Mouse (Mus musculus) ES-Bruce4 (cell line): ENCODE data around the gene Ptpro.

ENCODE experiments used
- CTCF ChIP-seq: IDR thresholded peaks from one replicate; pipeline ENCODE4 v1.8.1; 2011; ENCODE audit warnings: low read depth, low read length
- EP300 ChIP-seq: IDR thresholded peaks from 2 replicates; pipeline ENCODE4 v1.6.1; 2011; ENCODE audit warnings: low read depth, low read length; ENCODE audit not compliant: insufficient read depth
- POLR2A ChIP-seq: IDR thresholded peaks from one replicate; pipeline ENCODE4 v1.8.1; 2011; ENCODE audit warnings: low read length; ENCODE audit not compliant: insufficient read depth

- TF ChIP-seq POLR2A, result no peak
- no peak for TF ChIP-seq CTCF
- no peak for TF ChIP-seq EP300
These were observed 253.6 kb downstream of the Ptpro start for GRCm38 (mm10) chr6:137505555-137506227.
